Mouse (Mus musculus) 416B (cell line): ENCODE data around the gene Ppp1r21.

Experiments used
- DNase-seq: peaks from one replicate; pipeline ENCODE4 v3.0.0; 2011; ENCODE audit warnings: low read depth

Gene Ppp1r21

GRCm38 (mm10) chr17:88574811-88575210 is 44.9 kb downstream of the Ppp1r21 start:
- no peak for DNase-seq

GRCm38 (mm10) chr17:88578522-88579242 is 48.8 kb downstream of the Ppp1r21 start:
- no peak for DNase-seq

GRCm38 (mm10) chr17:88580556-88580955 is 50.6 kb downstream of the Ppp1r21 start:
- DNase-seq, result no peak

- DNase-seq, result no peak
Measured at GRCm38 (mm10) chr17:88581511-88582021, 51.6 kb downstream of the Ppp1r21 start.

- DNase-seq, result no peak
Measured at GRCm38 (mm10) chr17:88582999-88583398, 53.1 kb downstream of the Ppp1r21 start.

GRCm38 (mm10) chr17:88583411-88583810 is 53.5 kb downstream of the Ppp1r21 start:
- no peak for DNase-seq

GRCm38 (mm10) chr17:88587371-88587770 is 57.5 kb downstream of the Ppp1r21 start:
- DNase-seq, result no peak

GRCm38 (mm10) chr17:88588228-88588627 is 58.3 kb downstream of the Ppp1r21 start:
- DNase-seq, result no peak

GRCm38 (mm10) chr17:88590251-88590650 is 60.3 kb downstream of the Ppp1r21 start:
- DNase-seq, result no peak

GRCm38 (mm10) chr17:88595071-88595470 is 65.2 kb downstream of the Ppp1r21 start:
- no peak for DNase-seq

GRCm38 (mm10) chr17:88596068-88596467 is 66.2 kb downstream of the Ppp1r21 start:
- DNase-seq, result no peak

- DNase-seq, result no peak
Measured at GRCm38 (mm10) chr17:88596544-88597221, 66.8 kb downstream of the Ppp1r21 start.

- no peak for DNase-seq
Measured at GRCm38 (mm10) chr17:88597222-88598055, 67.5 kb downstream of the Ppp1r21 start, which contains the start of gene Ston1. Gene Ston1, plus strand, starts transcription at chr17:88597684.

- DNase-seq, result no peak
Measured at GRCm38 (mm10) chr17:88598056-88598420, 68.1 kb downstream of the Ppp1r21 start.

- peak; percentile 15 for DNase-seq
Measured at GRCm38 (mm10) chr17:88598570-88599368, 68.9 kb downstream of the Ppp1r21 start.

- DNase-seq, result no peak
Measured at GRCm38 (mm10) chr17:88600492-88601026, 70.6 kb downstream of the Ppp1r21 start.

- no peak for DNase-seq
Measured at GRCm38 (mm10) chr17:88603943-88604342, 74.0 kb downstream of the Ppp1r21 start.

GRCm38 (mm10) chr17:88606056-88606455 is 76.1 kb downstream of the Ppp1r21 start:
- DNase-seq, result no peak

GRCm38 (mm10) chr17:88609361-88609760 is 79.4 kb downstream of the Ppp1r21 start:
- no peak for DNase-seq

- DNase-seq, result no peak
Measured at GRCm38 (mm10) chr17:88611057-88611456, 81.1 kb downstream of the Ppp1r21 start.

GRCm38 (mm10) chr17:88613172-88613571 is 83.3 kb downstream of the Ppp1r21 start:
- peak; percentile 6 for DNase-seq
